Mouse (Mus musculus) frontal cortex, postnatal 36 days (tissue): ENCODE data around the gene Ercc4.
"Not testable (repeated sequence)": the region's sequence is repeated elsewhere in the genome, so short reads cannot be mapped to it uniquely, and the experiment has no call there.

Experiments
- DNase-seq, 2 experiments: peaks; one replicate each; pipeline ENCODE4 v3.0.0; 2022; ENCODE audit warnings: low spot score in 2 of 2

The Ercc4 gene

GRCm38 (mm10) chr16:13109156-13109989, at the start of gene Ercc4:
Gene Ercc4 (plus strand): TSS chr16:13109684.
- peak; percentile 96 to 97 for DNase-seq

GRCm38 (mm10) chr16:13061113-13061512, 48.4 kb upstream of the Ercc4 start:
- DNase-seq = no peak

GRCm38 (mm10) chr16:13074176-13074575, 35.3 kb upstream of the Ercc4 start:
- DNase-seq = no peak

- no peak for DNase-seq
Measured at GRCm38 (mm10) chr16:13080161-13080560, 29.3 kb upstream of the Ercc4 start.

- no peak for DNase-seq
Measured at GRCm38 (mm10) chr16:13083155-13083798, 26.2 kb upstream of the Ercc4 start.

GRCm38 (mm10) chr16:13108356-13108755, 1.1 kb upstream of the Ercc4 start:
- DNase-seq = no peak

GRCm38 (mm10) chr16:13109990-13110595, 609 bp downstream of the Ercc4 start:
- DNase-seq = no peak

GRCm38 (mm10) chr16:13114821-13115220, 5.3 kb downstream of the Ercc4 start:
- DNase-seq = no peak

GRCm38 (mm10) chr16:13115466-13115865, 6.0 kb downstream of the Ercc4 start:
- DNase-seq = not testable (repeated sequence)

GRCm38 (mm10) chr16:13117299-13117966, 7.9 kb downstream of the Ercc4 start:
- no peak for DNase-seq

GRCm38 (mm10) chr16:13117967-13118430, 8.5 kb downstream of the Ercc4 start:
- DNase-seq = no peak

GRCm38 (mm10) chr16:13118754-13119294, 9.3 kb downstream of the Ercc4 start:
- DNase-seq = no peak

GRCm38 (mm10) chr16:13119641-13120350, 10.3 kb downstream of the Ercc4 start:
- DNase-seq = no peak

GRCm38 (mm10) chr16:13125357-13125756, 15.9 kb downstream of the Ercc4 start:
- no peak for DNase-seq

- no peak for DNase-seq
Measured at GRCm38 (mm10) chr16:13127566-13127965, 18.1 kb downstream of the Ercc4 start.

- DNase-seq = no peak
Measured at GRCm38 (mm10) chr16:13130412-13130811, 20.9 kb downstream of the Ercc4 start.

- DNase-seq = no peak
Measured at GRCm38 (mm10) chr16:13141220-13141619, 31.7 kb downstream of the Ercc4 start.

- DNase-seq = no peak
Measured at GRCm38 (mm10) chr16:13143932-13144331, 34.4 kb downstream of the Ercc4 start.

GRCm38 (mm10) chr16:13144682-13145410, 35.4 kb downstream of the Ercc4 start:
- DNase-seq = no peak

GRCm38 (mm10) chr16:13146231-13146630, 36.7 kb downstream of the Ercc4 start:
- DNase-seq = no peak
